Mouse (Mus musculus): ENCODE data around the gene Filip1.

DNA sequence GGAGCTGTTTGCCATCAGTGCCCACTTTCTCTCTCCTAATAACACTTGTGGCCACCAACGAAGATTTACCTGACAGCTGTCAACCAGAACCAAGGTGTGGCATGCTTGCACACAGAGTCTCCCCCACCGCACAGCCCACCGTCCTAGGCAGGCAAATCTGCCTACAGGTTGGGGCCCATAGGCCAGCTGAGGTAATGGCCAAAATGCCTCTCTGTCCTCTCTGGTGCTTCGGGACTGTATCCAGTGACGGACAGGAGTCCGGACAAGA lies 90.2 kb downstream of the Filip1 start:
- TF ChIP-seq CTCF (IDR thresholded peaks at IDR 0.05; ENCODE audit: low read depth), result no peak
- no peak for TF ChIP-seq EP300 (IDR thresholded peaks at IDR 0.05; ENCODE audit: low read depth)
